9 mouse cellular contexts compared by ENCODE assay signal in the genomic region with DNA sequence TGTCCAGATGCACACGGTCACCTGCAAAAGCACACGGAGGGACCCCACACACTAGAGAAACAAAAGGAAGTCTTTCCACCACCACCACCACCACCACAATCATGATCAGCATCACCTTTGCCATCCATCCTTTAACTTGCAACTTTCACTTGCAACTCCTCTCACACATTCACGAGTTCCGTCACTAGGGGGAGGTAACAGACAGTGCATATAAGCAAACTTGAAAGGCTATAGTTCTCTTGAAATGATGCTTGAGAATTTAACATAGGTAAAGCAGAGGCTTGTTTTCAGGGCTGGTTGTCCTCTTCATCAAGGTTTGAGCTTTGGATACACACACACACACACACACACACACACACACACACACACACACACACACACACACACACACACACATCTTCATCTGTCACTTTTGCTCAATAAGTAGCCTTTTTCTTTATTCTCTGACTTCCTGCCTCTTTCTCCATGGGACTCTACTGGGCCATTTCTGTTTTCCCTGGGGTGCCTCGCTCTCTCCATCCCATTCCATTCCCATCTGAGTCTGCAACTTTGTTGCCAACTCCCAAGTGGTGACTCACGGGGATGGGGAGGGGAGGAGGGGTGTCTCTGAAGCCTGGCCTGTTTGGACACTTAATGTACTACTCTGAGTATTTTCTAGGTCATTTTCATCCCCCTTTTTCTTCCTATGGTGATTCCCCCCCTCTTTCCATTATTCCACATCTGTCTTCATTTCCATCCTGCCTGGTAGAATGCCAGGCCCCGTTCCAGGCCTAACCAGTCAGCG.
DNase-seq lines count a peak whose midpoint lies in the region; ATAC-seq and TF ChIP-seq lines count a peak whose summit lies in the region.
"Had no signal": no experiment of that assay in that cellular context is flagged by ENCODE, and none has a peak within 500 bp of the region (broad histone marks: within the 10 kb centered on the region; RNA-seq: fewer than 3 reads in every experiment).

No protein-coding gene starts in this region.

- no peak overlapping the region for H3K4me2 ChIP-seq in kidney, embryonic 15.5 days
- no peak overlapping the region for H3K4me2 ChIP-seq in hindbrain, embryonic 13.5 days
- no peak overlapping the region for H3K4me2 ChIP-seq in midbrain, postnatal 0 days (ENCODE audit: low read depth, low read length, poor library complexity, severe bottlenecking)
- H3K4me2 ChIP-seq: midbrain, embryonic 12.5 days had no signal

- TF ChIP-seq POLR2A in brain, embryonic 14.5 days (IDR thresholded peaks at IDR 0.05; ENCODE audit: borderline replicate concordance, extremely low read depth, insufficient read depth, insufficient read length, poor library complexity, severe bottlenecking): no peak
- TF ChIP-seq POLR2A in embryonic fibroblast, embryonic 13.5 days (IDR thresholded peaks at IDR 0.05; ENCODE audit: low read depth, low read length): no peak

- TF ChIP-seq CTCF in brain, embryonic 14.5 days (IDR thresholded peaks at IDR 0.05; ENCODE audit: borderline replicate concordance, extremely low read depth, insufficient read depth, insufficient read length): peak; percentile 76; the same call in 1 of the 2 replicates
- TF ChIP-seq CTCF in embryonic fibroblast, embryonic 13.5 days (IDR thresholded peaks at IDR 0.05; ENCODE audit: borderline replicate concordance, insufficient read depth, low read length): no peak
- TF ChIP-seq CTCF in midbrain, postnatal 0 days (IDR thresholded peaks at IDR 0.05): peak; percentile 96

- no peaks in the 10 kb centered on the region for H3K36me3 ChIP-seq in kidney, embryonic 15.5 days
- no peaks in the 10 kb centered on the region for H3K36me3 ChIP-seq in hindbrain, embryonic 13.5 days
- no peaks in the 10 kb centered on the region for H3K36me3 ChIP-seq in midbrain, postnatal 0 days (ENCODE audit: insufficient read depth, low read length)
- H3K36me3 ChIP-seq: midbrain, embryonic 12.5 days had no signal

- no peaks in the 10 kb centered on the region for H3K27me3 ChIP-seq in kidney, embryonic 15.5 days
- H3K27me3 ChIP-seq in hindbrain, embryonic 13.5 days: no peaks in the 10 kb centered on the region
- no peaks in the 10 kb centered on the region for H3K27me3 ChIP-seq in midbrain, postnatal 0 days (ENCODE audit: insufficient read depth, low read length)
- H3K27me3 ChIP-seq: midbrain, embryonic 12.5 days had no signal

- DNase-seq in kidney, adult 11 months: peak; percentile 44
- DNase-seq in brain, embryonic 14.5 days (ENCODE audit: low read depth): peak; percentile 94
- peak; percentile 66 to 67 for DNase-seq in left cerebral cortex, postnatal 10 days (ENCODE audit: extremely low spot score in 1 of 2, low spot score in 2 of 2)
- DNase-seq in midbrain, postnatal 0 days (ENCODE audit: low spot score): peak; percentile 89
- DNase-seq in thymus, postnatal 36 days: peak; percentile 12 to 14

- H3K9me3 ChIP-seq in kidney, embryonic 15.5 days (replicated peaks): no peaks in the 10 kb centered on the region
- no peaks in the 10 kb centered on the region for H3K9me3 ChIP-seq in hindbrain, embryonic 13.5 days
- H3K9me3 ChIP-seq in midbrain, postnatal 0 days (ENCODE audit: low read length): no peaks in the 10 kb centered on the region
- H3K9me3 ChIP-seq: midbrain, embryonic 12.5 days had no signal

- no peak overlapping the region for H3K27ac ChIP-seq in kidney, embryonic 15.5 days
- H3K27ac ChIP-seq in embryonic fibroblast, embryonic 13.5 days (ENCODE audit: insufficient read depth, low read length): peak overlapping the region; percentile 87
- no peak overlapping the region for H3K27ac ChIP-seq in hindbrain, embryonic 13.5 days
- no peak overlapping the region for H3K27ac ChIP-seq in midbrain, postnatal 0 days (ENCODE audit: low read depth, low read length)
- H3K27ac ChIP-seq: midbrain, embryonic 12.5 days had no signal

- intact Hi-C loops in left cerebral cortex, postnatal 10 days (cut with DNase I): loop anchor here (5.0 kb wide), 2 partner anchors 371 to 616 kb away; partner anchors contain the start of gene Peli2

- no peak overlapping the region for H3K9ac ChIP-seq in kidney, embryonic 15.5 days
- no peak overlapping the region for H3K9ac ChIP-seq in hindbrain, embryonic 13.5 days
- H3K9ac ChIP-seq in midbrain, postnatal 0 days (replicated peaks; ENCODE audit: low read length, poor library complexity, severe bottlenecking): no peak overlapping the region
- H3K9ac ChIP-seq: midbrain, embryonic 12.5 days had no signal

- H3K4me3 ChIP-seq in kidney, embryonic 15.5 days (replicated peaks): no peak overlapping the region
- H3K4me3 ChIP-seq in embryonic fibroblast, embryonic 13.5 days (ENCODE audit: insufficient read depth, low read length): no peak overlapping the region
- H3K4me3 ChIP-seq in hindbrain, embryonic 13.5 days: no peak overlapping the region
- no peak overlapping the region for H3K4me3 ChIP-seq in midbrain, postnatal 0 days (ENCODE audit: low read depth, low read length)
- H3K4me3 ChIP-seq: midbrain, embryonic 12.5 days had no signal

- H3K4me1 ChIP-seq in kidney, embryonic 15.5 days: peaks cover 12% of the 10 kb centered on the region; the same call in 1 of the 2 replicates
- peaks cover 12% of the 10 kb centered on the region for H3K4me1 ChIP-seq in embryonic fibroblast, embryonic 13.5 days (ENCODE audit: control insufficient read depth, insufficient read depth, low read length)
- 0 out of 2 replicates have a peak, but pooled peaks cover 2% of the 10 kb centered on the region for H3K4me1 ChIP-seq in hindbrain, embryonic 13.5 days (replicated peaks)
- H3K4me1 ChIP-seq in midbrain, postnatal 0 days (ENCODE audit: insufficient read depth, low read length): no peaks in the 10 kb centered on the region
- H3K4me1 ChIP-seq: midbrain, embryonic 12.5 days had no signal

- ATAC-seq in kidney, embryonic 15.5 days (replicated peaks; ENCODE audit: low FRiP score): no peak
- ATAC-seq in hindbrain, embryonic 13.5 days (ENCODE audit: low FRiP score): peak; percentile 39; the same call in 1 of the 2 replicates
- ATAC-seq in midbrain, postnatal 0 days (ENCODE audit: low FRiP score): 0 out of 2 replicates have a peak, but pooled peaks have one; percentile 41

- WGBS in kidney, embryonic 15.5 days: 48% methylated on average over 8 of the region's 8 CpGs
- WGBS in hindbrain, embryonic 13.5 days: 48% methylated on average over 8 of the region's 8 CpGs
- WGBS in midbrain, postnatal 0 days: 50% methylated on average over 8 of the region's 8 CpGs

Comparison
In these comparisons a context has a peak if more than half of its experiments do, and no peak if none do; other contexts are left out.
1. DNase-seq: peak in every context shown above with its lines; median percentile 94 in brain, embryonic 14.5 days; 89 in midbrain, postnatal 0 days; 66 in left cerebral cortex, postnatal 10 days; 44 in kidney, adult 11 months; 13 in thymus, postnatal 36 days.